Mouse (Mus musculus): ENCODE data around the gene Klf6.

DNA sequence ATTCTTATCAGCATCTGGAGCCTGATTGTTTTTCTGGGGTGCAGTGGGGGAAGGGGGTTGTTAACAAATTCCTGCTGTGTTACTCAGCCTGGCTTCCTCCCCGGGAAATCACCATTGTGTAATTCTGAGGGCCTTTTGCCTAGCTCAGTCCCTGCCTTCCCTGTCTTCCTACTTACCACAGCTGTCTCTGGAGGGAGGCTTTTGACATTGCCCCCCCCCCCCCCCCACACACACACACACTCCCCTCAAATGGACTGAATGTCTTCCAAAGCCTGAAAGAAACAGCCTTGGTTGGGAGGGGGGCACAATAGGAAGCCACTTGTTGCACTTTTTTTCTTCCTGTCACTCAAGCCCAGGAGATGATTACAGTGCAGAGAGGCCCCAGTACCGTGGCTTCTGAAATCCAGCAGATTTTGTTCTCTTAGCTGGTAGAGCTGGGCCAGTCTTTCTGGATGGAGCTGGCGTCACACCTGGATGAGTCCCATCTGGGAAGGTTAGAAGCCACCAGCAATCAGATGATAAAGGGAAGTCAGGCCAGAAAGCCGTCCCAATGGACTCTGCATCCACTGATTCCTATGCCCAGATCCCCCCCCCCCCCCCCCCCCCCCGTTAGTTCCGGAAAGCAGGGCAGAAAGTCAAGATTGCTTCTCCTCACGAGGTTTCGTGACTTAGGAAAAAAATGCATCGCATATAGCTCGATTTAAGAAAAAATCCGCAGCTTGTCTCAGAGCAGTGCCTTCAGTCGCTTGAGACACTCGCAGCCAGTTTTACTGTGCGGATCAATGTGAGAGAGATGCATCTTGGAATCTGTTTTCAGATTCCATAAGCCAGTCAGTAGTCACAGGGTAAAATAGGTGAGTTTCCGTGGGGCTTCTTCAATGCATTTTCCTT, 9.3 kb downstream of the Klf6 start:
- TF ChIP-seq POLR2A (IDR thresholded peaks at IDR 0.05; ENCODE audit: control insufficient read depth, low read depth, low read length) = no peak
- no peak for TF ChIP-seq CTCF (IDR thresholded peaks at IDR 0.05; ENCODE audit: control insufficient read depth, insufficient read depth, insufficient replicate concordance, low read depth, low read length)

Measured in testis, adult 2 months (tissue).